Mouse (Mus musculus) liver, postnatal 0 days (tissue): ENCODE measurements at regions not wholly inside any gene's neighbourhood (a gene's known extent, or its start where the extent isn't known, plus 50 kb on each side); places are given as distances from the start of the nearest gene placed in this dataset.

Experiments used
- CTCF ChIP-seq: sonication (generic); IDR thresholded peaks from 2 replicates; pipeline ENCODE4 v1.5.1; 2016; ENCODE audit warnings: antibody characterized with exemption, low read depth
- EP300 ChIP-seq: IDR thresholded peaks from 2 replicates; pipeline ENCODE4 v1.6.1; 2016; ENCODE audit warnings: antibody characterized with exemption, low read depth, mild to moderate bottlenecking

- TF ChIP-seq CTCF = no peak
- no peak for TF ChIP-seq EP300
These were observed 54.5 kb upstream of the Slc7a1 start for GRCm38 (mm10) chr5:148454200-148454599.
